Mouse (Mus musculus) spleen, postnatal 36 days (tissue): Measurements from ENCODE around the gene Cfap300.

Source experiments
- DNase-seq, 2 experiments: peaks; one replicate each; pipeline ENCODE4 v3.0.0; 2022; ENCODE audit warnings: low spot score in 2 of 2, mixed read lengths in 1 of 2

Gene Cfap300

GRCm38 (mm10) chr9:7983665-7984064 lies 59.0 kb downstream of the Cfap300 start:
- no peak for DNase-seq

GRCm38 (mm10) chr9:7980162-7980561 lies 62.5 kb downstream of the Cfap300 start:
- no peak for DNase-seq

DNA sequence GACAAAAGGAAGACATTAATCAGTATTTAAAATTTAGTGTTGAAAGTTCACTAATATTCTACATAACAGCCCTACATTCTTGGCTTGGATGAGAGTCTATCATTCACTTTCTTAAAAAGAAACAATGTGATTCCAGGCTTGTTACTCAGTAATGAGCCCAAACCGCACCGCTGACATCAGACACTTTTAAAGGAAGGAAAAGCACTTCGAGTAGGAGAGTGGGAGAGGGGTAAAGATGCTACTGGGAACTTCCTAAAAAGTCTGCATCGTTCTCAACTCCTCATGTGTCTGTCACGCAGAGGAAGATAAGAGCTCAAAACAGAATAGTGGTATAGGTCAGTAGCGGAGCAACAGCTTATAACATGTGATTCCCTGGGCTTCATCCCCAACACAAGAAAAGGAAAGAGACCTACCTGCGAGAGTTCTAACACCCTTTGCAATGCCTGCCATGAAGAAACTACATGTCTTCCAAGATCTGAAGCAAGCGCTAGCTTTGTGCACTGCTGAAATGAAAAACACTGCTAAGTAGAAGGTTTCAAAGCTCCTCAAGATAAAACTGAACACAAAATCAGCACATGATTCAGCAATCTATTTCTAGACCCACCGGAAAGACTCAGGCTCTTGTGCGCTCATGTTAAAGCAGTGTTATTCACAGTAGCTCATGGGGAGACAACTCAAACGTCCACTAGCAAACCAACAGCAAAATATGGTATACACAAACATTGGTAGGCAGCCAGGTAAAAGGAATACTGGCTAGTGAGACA lies 63.3 kb downstream of the Cfap300 start:
- no peak for DNase-seq

- DNase-seq = no peak
These were observed 64.1 kb downstream of the Cfap300 start for GRCm38 (mm10) chr9:7978502-7978901.

GRCm38 (mm10) chr9:7977587-7977986 lies 65.0 kb downstream of the Cfap300 start:
- DNase-seq = no peak

GRCm38 (mm10) chr9:7971993-7972392 lies 70.6 kb downstream of the Cfap300 start:
- no peak for DNase-seq
